Mouse (Mus musculus) urinary bladder, postnatal 25 days (tissue): ENCODE data around the gene Olfr118.
"Not testable (repeated sequence)": the region's sequence is repeated elsewhere in the genome, so short reads cannot be mapped to it uniquely, and the experiment has no call there.

Source experiments
- DNase-seq: peaks from one replicate; pipeline ENCODE4 v3.0.0; 2022; ENCODE audit warnings: low spot score

The Olfr118 gene

DNA sequence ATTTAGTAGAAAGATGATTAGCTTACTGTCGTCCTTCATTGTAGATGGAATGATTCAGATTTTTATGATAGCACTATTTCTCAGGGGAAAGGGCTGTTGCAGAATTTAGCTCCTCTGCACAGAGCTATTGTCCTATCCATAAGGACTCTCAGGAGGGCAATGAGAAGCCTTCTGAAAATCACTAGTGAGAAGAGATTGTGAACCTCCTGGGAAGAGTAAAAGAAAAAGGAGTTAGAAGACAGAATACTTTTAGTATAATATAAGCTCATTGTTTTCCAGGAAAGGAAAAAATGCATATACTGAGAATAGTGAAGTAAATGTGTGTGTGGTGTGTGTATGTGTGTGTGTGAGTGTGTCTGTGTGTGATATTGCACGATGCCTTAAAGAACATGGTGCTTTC, at the start of gene Olfr118:
Gene Olfr118 (plus strand): TSS at position 301 of the 400 bp plus-strand sequence.
- DNase-seq: no peak

DNA sequence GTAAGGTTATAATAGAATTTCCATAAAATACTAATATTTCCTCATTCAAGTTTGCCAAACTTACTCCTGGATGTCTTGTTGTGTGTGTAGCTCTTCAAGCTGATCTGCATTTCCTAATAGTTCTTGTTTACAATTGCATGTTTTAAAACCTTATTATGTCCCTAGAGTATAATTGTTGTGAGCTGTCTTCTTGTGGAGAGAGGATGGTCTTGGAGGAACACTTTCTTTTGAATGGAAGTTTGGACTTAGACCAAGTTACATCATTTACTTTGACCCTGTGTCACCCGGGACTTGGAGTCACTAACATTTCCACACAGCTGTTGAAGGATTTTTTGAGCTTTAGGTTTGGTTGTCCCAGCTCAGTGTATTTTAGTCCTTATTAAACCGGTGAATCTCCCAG, 39.8 kb upstream of the Olfr118 start, which contains the start of the genes Olfr115 and Olfr116:
Gene Olfr115 (minus strand): TSS at position 101 of the 400 bp plus-strand sequence.
Gene Olfr116 (minus strand): TSS at position 191 of the 400 bp plus-strand sequence.
- no peak for DNase-seq

DNA sequence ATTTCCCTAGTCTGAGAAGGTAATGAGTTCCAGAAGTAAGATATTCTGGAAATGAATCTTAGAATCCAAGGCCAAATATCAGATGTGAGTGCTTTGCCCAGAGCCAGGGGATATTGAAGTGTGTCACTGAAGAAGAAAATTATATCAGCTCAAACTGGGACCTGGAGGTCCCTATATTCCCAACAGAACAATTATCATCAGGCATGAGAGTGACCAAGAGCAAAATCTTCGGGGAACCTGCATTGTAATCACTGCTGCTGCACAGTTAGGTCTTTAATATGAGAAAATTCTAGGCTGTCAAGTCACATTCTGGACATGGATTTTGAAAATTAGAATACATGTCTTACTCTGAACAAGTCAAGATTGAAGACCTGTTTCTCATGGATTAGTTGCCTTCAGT, 3.1 kb upstream of the Olfr118 start, which contains the start of gene Olfr117:
Gene Olfr117 (minus strand): TSS at position 101 of the 400 bp plus-strand sequence.
- DNase-seq: no peak

DNA sequence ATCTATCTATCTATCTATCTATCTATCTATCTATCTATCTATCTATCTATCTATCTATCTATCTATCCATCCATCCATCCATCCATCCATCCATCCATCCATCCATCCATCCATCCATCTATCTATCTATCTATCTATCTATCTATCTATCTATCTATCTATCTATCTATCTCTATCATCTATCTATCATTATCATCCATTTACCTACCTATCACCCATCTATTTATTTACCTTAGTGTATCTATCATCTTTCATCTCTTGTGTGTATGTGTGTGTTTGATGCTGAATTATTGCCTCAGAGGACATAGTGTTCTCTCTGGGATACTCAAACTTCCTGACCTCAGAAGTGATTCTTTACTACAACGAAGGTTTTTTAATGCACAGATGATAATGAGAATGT, 29.5 kb downstream of the Olfr118 start, which contains the start of gene Olfr119:
Gene Olfr119 (plus strand): TSS at position 301 of the 400 bp plus-strand sequence.
- DNase-seq: not testable (repeated sequence)

DNA sequence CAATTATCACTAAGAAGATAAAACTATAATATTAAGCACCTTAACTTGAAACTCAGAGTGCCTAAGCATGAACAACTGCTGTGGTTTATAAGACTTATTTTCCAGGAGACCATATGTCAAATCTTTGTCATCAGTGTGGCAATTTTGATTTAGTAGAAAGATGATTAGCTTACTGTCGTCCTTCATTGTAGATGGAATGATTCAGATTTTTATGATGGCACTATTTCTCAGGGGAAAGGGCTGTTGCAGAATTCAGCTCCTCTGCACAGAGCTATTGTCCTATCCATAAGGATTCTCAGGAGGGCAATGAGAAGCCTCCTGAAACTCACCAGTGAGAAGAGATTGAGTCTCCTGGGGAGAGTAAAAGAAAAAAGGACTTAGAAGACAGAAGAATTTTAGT, 54.7 kb downstream of the Olfr118 start, which contains the start of gene Olfr120:
Gene Olfr120 (plus strand): TSS at position 301 of the 400 bp plus-strand sequence.
- no peak for DNase-seq
